Mouse (Mus musculus) c-Kit-positive CD71-negative TER-119-negative erythroid progenitor cells, embryonic 14.5 days (primary cell): Measurements from ENCODE around the gene Sele.

Experiments used
- DNase-seq: peaks from one replicate; pipeline ENCODE4 v3.0.0-alpha.2; 2013; ENCODE audit warnings: low read depth

Gene Sele

DNA sequence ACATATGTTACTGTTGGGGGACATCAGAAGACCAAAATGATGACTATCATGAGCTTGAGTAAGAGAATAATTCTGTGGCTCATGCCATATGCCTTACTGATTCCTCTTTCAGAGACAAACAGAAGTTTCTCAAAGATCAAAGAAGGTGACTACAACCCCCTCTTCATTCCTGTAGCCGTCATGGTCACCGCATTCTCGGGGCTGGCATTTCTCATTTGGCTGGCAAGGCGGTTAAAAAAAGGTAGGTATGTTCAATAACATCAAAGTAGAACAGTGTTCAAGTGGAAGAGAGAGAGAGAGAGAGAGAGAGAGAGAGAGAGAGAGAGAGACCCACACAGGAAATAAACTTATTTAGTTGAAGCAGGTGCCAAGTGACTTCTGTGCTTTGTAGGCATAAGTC, 24.0 kb downstream of the Sele start:
- DNase-seq, result no peak

DNA sequence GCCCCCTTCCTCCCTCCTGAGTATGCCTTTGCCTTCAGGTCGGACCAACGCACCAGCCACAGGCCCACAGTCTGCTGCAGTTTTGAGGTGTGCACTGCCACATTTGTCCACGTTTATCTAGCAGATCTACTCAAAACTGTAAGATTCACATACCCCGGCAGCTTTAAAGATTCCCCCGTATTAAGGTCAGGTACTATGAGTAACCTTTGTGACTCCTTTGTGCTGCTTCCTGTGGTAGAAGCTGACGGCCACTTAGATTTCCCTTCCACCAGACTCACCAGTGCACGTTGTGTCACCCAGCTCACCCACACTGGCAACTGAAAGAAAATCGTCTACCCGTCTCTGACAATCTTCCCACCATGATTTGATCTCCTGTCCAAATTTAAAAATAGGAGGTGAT, 25.1 kb downstream of the Sele start:
- no peak for DNase-seq

DNA sequence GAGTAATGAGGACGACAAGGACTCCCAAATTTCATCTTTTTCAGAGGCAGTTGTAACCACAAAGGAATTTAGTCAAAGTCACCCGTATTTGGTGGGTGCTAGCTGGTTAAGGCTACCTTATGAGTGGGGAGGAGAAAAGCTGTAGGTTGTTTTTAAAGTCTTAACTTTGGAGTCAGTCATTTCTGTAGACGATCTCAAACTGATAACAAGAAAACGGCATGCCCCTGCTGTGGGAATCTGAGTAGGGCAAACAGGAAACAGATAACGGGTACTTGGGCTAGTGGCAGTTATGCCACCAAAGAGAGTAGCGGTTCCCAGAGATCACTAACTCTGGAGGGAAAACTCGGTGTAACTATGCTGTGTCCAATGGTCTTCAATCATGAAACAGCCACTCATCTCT, 25.8 kb downstream of the Sele start:
- DNase-seq, result no peak

DNA sequence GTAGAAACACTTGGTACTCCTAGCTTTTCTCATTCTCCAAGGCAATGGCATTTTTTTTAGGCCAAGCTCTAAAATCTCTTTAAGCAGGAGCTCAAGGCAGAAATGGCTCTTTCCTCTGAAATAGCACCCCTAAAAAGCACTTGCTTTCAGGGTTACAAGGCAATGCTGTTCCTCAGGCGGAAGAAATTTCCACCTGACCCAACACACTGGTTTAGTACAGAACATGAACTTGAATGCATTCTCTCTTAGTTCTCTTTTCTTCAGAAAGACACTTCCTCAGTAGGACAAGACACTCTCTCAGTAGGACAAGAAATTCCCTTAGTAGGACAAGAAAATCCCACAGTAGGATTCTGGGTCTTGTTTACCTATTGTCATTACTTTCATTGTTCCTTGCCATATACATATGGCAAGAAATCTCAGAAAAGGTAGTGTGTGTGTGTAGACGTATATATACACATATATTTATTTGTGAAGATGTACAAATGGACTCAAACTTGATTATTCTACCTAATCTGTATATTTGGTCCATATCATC, 26.6 kb downstream of the Sele start:
- DNase-seq, result no peak

- no peak for DNase-seq
These were observed 27.4 kb downstream of the Sele start for GRCm38 (mm10) chr1:164075416-164075815.

DNA sequence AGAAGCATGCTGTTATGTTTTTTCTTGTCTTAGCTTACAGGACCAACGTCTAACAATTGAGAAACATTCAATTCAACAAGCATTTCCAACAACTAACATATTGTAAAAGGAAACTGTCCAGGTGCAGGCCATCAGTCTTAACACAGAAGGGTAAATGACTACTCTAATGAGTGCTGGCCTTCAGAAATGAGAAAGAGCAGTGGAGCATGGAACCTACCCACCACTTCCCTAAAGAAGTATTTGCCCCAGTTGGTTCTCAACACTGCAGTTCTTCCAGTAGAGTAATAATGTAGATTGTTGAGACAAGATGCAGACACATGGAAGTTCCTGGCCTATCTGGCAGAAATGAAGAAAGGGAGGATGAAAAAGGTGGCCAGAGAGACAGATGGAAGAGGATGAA, 28.4 kb downstream of the Sele start:
- no peak for DNase-seq

DNA sequence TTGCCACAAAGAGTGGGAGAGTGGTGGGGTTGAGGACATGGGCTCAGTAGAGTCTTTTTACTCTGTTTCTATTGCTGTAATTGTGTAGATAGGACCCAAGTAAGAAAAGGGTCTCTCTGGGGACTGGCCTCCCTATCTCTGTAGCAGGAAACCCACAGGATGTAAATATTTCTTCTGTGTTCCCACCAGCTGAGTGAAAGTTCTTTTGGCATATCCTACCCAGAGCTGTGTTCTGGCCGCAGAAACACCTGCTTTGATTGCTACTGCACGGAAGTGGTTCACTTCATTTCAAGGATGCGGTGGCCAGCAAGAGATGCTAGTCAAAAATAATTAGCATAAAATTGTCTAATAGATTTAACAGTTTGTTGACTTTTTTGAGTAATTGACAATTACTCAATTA, 29.0 kb downstream of the Sele start:
- no peak for DNase-seq

DNA sequence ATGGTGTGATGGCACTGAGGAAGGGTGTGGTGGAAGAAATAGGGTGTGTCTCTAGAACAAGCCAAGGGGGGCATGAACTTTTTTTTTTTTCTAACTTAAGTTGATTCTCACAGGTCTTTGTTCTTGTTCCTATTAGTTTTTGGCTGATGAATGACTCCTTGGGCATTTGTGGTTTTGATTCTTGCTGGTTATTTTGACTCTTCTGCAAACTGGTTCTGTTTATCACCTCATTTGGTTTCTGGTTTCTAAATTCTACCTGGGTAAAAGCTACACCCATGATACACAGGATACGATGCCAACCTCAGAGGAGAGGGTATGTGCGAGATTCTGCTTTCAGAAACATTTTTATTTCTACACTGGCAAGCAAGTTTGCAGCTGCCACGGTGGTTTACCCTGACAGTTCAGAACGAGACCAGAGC, 30.3 kb downstream of the Sele start:
- DNase-seq, result no peak

DNA sequence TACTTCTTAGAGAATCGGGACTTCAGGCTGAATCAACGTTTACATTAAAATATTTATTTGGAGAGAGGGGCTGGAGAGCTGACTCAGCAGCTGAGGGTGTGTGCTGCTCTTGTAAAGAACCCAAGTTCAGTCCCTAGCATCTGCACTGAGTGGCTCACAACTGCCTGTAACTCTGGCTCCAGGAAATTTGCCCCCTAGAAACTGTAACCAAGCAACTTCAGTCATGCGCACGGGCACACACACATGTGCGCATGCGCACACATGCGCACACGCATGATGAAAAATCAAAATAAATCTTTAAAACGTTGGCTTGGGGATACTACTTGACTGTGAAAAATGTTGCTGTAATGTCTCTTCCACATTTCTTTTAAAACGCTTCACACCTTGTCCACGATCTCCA, 31.1 kb downstream of the Sele start:
- no peak for DNase-seq

- DNase-seq, result no peak
These were observed 35.0 kb downstream of the Sele start for GRCm38 (mm10) chr1:164083046-164083445.

- DNase-seq, result no peak
These were observed 38.8 kb downstream of the Sele start for GRCm38 (mm10) chr1:164086797-164087196.

- DNase-seq, result no peak
These were observed 39.8 kb downstream of the Sele start for GRCm38 (mm10) chr1:164087872-164088271.

DNA sequence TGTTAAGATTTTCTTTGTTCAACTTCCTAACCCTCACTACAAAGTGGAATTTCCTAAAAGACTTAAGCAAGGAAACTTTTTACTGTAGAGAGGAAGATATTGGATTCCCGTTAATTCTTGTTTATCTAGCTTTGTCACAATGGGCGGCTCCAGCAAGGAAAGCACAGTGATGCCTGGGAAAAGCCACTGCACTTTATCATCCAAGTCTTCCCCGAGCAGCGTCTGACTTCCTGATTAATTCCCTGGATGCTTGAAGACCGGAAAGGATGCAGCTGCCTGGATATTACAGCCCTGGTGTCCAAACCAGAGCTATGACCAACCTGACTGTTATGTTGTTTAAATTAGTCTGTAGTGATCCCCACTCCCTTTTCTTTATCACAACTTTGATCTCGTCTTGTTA, 48.7 kb downstream of the Sele start:
- DNase-seq, result no peak

GRCm38 (mm10) chr1:164097911-164098310, 49.9 kb downstream of the Sele start:
- DNase-seq, result no peak

- DNase-seq, result no peak
These were observed 50.3 kb downstream of the Sele start for GRCm38 (mm10) chr1:164098372-164098771.
